Mouse (Mus musculus): ENCODE results near the gene Cxcl17. TPM values are rescaled to one million over a fixed set of nuclear protein-coding genes. Genes with fewer than 3 reads are reported as not detected.

Cxcl17 gene
- total and polyA plus RNA-seq, 2 experiments from 2014 or later, result 0.66 TPM; not detected in 1

DNA sequence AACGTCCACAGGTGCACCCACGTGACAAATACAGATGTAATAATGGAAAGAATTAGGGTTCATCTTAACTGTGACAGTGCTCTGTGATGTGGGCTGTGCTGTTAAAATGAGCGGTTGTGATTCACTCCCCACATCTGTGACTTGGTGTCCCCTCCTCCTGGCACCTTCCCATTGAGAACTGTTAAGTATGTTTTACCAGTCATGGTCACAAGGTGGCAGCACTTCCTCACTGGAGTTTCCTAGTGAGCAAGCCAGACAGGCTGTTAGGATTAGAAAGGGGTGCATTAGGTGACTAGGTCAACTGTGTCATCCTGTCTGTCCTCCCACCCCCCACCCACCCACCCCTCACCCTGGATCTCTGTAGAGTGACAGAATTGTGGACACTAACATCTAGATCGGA lies 11.7 kb upstream of the Cxcl17 start:
- H3K4me3 ChIP-seq (ENCODE audit: low read length), result no peak overlapping the region
- H3K27me3 ChIP-seq (ENCODE audit: insufficient read depth, low read length), result no peaks in the 10 kb centered on the region
- no peak overlapping the region for H3K27ac ChIP-seq
- peak; percentile 64 for ATAC-seq
- WGBS, result 38% methylated on average over 4 of the region's 4 CpGs
- DNase-seq (ENCODE audit: low spot score), result peak; percentile 94
- no peaks in the 10 kb centered on the region for H3K9me3 ChIP-seq (ENCODE audit: low read length)
- no peak overlapping the region for H3K9ac ChIP-seq (replicated peaks; ENCODE audit: low read length)
- no peaks in the 10 kb centered on the region for H3K36me3 ChIP-seq (ENCODE audit: insufficient read depth, low read length)
- no peak overlapping the region for H3K4me2 ChIP-seq (ENCODE audit: low read depth, low read length)
- no peaks in the 10 kb centered on the region for H3K4me1 ChIP-seq (ENCODE audit: insufficient read depth, low read length)
- peak; percentile 88 for TF ChIP-seq CTCF (IDR thresholded peaks at IDR 0.05; ENCODE audit: low read depth)

DNA sequence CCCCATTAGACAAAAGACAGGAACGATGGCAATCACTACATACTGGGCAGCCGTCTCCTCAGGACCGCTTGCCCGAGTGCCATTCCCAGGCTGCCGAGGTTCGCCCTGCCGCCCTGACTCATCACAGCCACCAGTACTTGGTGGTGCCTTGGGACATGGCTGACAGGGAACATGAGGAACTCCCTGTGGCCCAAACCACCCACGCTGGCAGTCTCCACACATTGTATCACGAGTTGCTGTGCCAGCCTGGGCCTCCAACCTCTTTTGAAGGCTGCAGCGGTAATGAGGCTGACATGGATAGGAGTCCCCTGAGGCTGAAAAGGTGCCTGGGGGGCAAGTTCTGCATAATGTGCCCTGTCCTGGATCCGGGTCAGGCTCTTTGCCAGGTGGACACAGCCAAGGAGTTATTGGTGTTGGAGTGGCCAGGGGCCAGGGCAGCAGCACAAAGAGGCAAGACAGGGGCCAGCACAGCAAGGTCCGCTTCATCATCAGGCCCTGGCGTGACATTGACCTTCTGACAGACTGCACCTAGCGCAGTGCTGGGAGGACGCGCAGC lies 9.7 kb upstream of the Cxcl17 start:
- H3K9ac ChIP-seq (replicated peaks; ENCODE audit: low read length), result no peak overlapping the region
- H3K27me3 ChIP-seq (ENCODE audit: insufficient read depth, low read length), result no peaks in the 10 kb centered on the region
- H3K9me3 ChIP-seq (ENCODE audit: low read length), result no peaks in the 10 kb centered on the region
- DNase-seq (ENCODE audit: low spot score), result peak; percentile 10
- ATAC-seq, result no peak
- H3K4me2 ChIP-seq (ENCODE audit: low read depth, low read length), result no peak overlapping the region
- H3K27ac ChIP-seq, result no peak overlapping the region
- no peaks in the 10 kb centered on the region for H3K4me1 ChIP-seq (ENCODE audit: insufficient read depth, low read length)
- no peak for TF ChIP-seq CTCF (IDR thresholded peaks at IDR 0.05; ENCODE audit: low read depth)
- WGBS, result 64% methylated on average over 16 of the region's 16 CpGs
- no peak overlapping the region for H3K4me3 ChIP-seq (ENCODE audit: low read length)
- H3K36me3 ChIP-seq (ENCODE audit: insufficient read depth, low read length), result no peaks in the 10 kb centered on the region

DNA sequence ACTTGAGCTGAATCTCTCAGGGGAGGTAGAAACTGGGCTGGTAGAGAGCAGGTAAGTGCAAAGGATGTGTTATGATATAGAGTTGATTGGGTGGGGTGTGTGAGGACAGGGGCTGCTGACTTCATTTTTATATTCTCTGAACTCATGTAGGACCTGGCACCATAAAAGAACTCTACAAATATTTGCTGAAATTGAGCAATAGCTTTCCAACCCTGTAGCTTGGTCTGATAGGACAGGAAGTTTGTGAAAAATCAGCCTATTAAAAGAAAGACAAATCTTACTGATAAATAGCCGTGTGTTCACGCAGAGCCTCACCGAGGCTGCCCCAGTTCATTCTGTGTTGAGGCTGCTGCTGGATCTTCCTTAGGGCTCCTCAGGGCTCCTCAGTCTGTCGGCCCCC lies 7.3 kb upstream of the Cxcl17 start:
- no peak overlapping the region for H3K9ac ChIP-seq (replicated peaks; ENCODE audit: low read length)
- no peak for TF ChIP-seq CTCF (IDR thresholded peaks at IDR 0.05; ENCODE audit: low read depth)
- no peaks in the 10 kb centered on the region for H3K36me3 ChIP-seq (ENCODE audit: insufficient read depth, low read length)
- no peak overlapping the region for H3K4me3 ChIP-seq (ENCODE audit: low read length)
- WGBS, result 86% methylated on average over 4 of the region's 4 CpGs
- no peak overlapping the region for H3K4me2 ChIP-seq (ENCODE audit: low read depth, low read length)
- H3K27ac ChIP-seq, result no peak overlapping the region
- no peaks in the 10 kb centered on the region for H3K27me3 ChIP-seq (ENCODE audit: insufficient read depth, low read length)
- no peaks in the 10 kb centered on the region for H3K4me1 ChIP-seq (ENCODE audit: insufficient read depth, low read length)
- DNase-seq (ENCODE audit: low spot score) (no peak), ATAC-seq (no peak)
- no peaks in the 10 kb centered on the region for H3K9me3 ChIP-seq (ENCODE audit: low read length)

DNA sequence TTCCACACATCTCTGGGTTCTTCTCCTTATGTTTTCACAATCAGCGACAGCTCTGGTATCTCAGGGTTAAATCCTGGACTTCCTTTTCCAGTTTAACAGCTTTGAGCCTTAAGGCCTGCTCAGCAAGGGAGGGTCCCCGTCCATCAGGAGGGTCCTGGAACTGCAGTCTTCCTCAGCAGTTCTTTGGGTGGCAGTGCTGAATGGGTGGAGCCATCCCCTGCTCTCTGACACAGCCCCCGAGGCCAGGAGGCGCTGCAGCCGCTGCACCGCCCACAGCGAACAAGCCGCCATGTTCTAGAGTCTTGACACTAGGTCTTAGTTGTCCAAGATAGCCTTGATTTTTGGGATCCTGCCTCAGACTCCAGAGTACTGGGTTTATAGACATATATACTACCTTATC lies 6.8 kb upstream of the Cxcl17 start:
- Histone ChIP-seq H3K36me3 (ENCODE audit: insufficient read depth, low read length) (no peaks in the 10 kb centered on the region), H3K27me3 (ENCODE audit: insufficient read depth, low read length) (no peaks in the 10 kb centered on the region), H3K4me2 (ENCODE audit: low read depth, low read length) (no peak overlapping the region), H3K4me1 (ENCODE audit: insufficient read depth, low read length) (no peaks in the 10 kb centered on the region), H3K27ac (no peak overlapping the region), H3K4me3 (ENCODE audit: low read length) (no peak overlapping the region), H3K9ac (replicated peaks; ENCODE audit: low read length) (no peak overlapping the region), H3K9me3 (ENCODE audit: low read length) (no peaks in the 10 kb centered on the region)
- TF ChIP-seq CTCF (IDR thresholded peaks at IDR 0.05; ENCODE audit: low read depth), result no peak
- WGBS, result 87% methylated on average over 8 of the region's 8 CpGs
- no peak for ATAC-seq
- DNase-seq (ENCODE audit: low spot score), result no peak

DNA sequence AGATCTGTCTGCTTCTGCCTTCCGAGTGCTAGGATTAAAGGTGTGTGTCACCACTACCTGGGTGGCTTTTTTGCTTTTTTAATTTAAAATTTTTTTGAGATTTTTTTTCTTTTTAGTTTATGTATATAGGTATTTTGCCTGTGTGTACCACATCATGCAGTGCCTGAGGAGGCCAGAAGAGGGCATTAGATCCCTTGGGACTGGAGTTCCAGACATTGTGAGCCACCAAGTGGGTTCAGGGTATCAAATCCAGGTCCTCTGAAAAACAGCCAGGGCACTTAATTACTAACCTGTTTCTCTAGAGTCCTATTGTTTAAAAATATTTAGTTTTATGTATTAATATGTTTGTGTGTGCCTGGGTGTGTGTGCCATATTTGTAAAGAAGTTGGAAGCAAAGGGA lies 4.9 kb upstream of the Cxcl17 start:
- DNase-seq (ENCODE audit: low spot score), result peak; percentile 33
- no peak overlapping the region for H3K9ac ChIP-seq (replicated peaks; ENCODE audit: low read length)
- H3K27ac ChIP-seq, result no peak overlapping the region
- 79% methylated on average over 1 of the region's 1 CpGs for WGBS
- H3K9me3 ChIP-seq (ENCODE audit: low read length), result no peaks in the 10 kb centered on the region
- ATAC-seq, result no peak
- no peak overlapping the region for H3K4me2 ChIP-seq (ENCODE audit: low read depth, low read length)
- no peaks in the 10 kb centered on the region for H3K36me3 ChIP-seq (ENCODE audit: insufficient read depth, low read length)
- TF ChIP-seq CTCF (IDR thresholded peaks at IDR 0.05; ENCODE audit: low read depth), result peak; percentile 67
- H3K4me3 ChIP-seq (ENCODE audit: low read length), result no peak overlapping the region
- H3K27me3 ChIP-seq (ENCODE audit: insufficient read depth, low read length), result no peaks in the 10 kb centered on the region
- H3K4me1 ChIP-seq (ENCODE audit: insufficient read depth, low read length), result no peaks in the 10 kb centered on the region

DNA sequence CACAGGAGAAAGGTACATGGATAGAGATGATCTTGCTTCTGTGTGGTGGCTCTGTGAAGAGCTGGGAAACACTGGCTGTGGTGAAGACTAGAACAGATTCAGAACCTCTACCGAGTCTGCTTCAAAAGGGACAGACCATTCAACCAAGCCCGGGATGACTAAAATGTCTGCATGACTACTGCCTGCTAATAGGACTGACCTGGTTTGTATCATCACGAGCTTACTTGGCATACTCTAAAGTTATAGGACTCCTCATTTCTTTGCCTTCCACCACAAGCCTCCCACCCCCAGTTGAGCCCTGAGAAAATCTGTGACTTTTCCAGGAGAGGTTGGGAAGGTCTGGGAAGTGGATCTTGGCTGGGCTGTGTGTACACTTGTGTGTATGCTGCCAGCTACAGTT lies 825 bp downstream of the Cxcl17 start:
- no peak for TF ChIP-seq CTCF (IDR thresholded peaks at IDR 0.05; ENCODE audit: low read depth)
- Histone ChIP-seq H3K27me3 (ENCODE audit: insufficient read depth, low read length) (no peaks in the 10 kb centered on the region), H3K27ac (no peak overlapping the region), H3K36me3 (ENCODE audit: insufficient read depth, low read length) (no peaks in the 10 kb centered on the region), H3K4me1 (ENCODE audit: insufficient read depth, low read length) (no peaks in the 10 kb centered on the region), H3K4me3 (ENCODE audit: low read length) (no peak overlapping the region), H3K9ac (replicated peaks; ENCODE audit: low read length) (no peak overlapping the region), H3K4me2 (ENCODE audit: low read depth, low read length) (no peak overlapping the region), H3K9me3 (ENCODE audit: low read length) (no peaks in the 10 kb centered on the region)
- 84% methylated on average over 3 of the region's 3 CpGs for WGBS
- no peak for ATAC-seq
- no peak for DNase-seq (ENCODE audit: low spot score)

DNA sequence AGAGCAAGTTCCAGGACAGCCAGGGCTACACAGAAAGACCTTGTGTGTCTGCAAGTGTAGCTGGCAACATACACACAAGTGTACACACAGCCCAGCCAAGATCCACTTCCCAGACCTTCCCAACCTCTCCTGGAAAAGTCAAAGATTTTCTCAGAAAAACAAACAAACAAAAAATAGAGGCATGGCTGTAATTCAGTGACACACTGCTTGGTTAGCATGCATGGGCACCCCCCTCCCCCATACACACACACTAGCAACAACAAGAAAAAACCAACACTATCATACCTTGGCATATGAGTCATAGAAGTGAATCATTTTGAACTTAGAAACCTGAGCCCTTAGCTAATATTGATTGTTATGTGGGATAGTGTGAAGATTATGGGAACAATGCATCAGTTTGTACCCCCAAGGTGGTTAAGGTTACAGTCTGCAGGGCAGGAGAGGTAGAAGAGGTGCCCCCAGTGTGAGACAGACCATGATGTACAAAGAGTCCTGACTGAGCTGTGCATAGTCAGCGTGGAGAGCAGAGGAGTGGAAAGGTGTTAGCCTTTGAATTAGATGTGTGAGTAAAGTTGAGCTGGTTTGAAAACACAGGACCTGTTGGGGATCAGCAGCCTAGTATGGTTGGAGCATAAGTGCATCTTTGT lies 1.6 kb downstream of the Cxcl17 start:
- H3K9me3 ChIP-seq (ENCODE audit: low read length), result no peaks in the 10 kb centered on the region
- no peak for TF ChIP-seq CTCF (IDR thresholded peaks at IDR 0.05; ENCODE audit: low read depth)
- H3K4me2 ChIP-seq (ENCODE audit: low read depth, low read length), result no peak overlapping the region
- DNase-seq (ENCODE audit: low spot score), result no peak
- no peaks in the 10 kb centered on the region for H3K27me3 ChIP-seq (ENCODE audit: insufficient read depth, low read length)
- no peak for ATAC-seq
- H3K9ac ChIP-seq (replicated peaks; ENCODE audit: low read length), result no peak overlapping the region
- 90% methylated on average over 1 of the region's 1 CpGs for WGBS
- no peak overlapping the region for H3K4me3 ChIP-seq (ENCODE audit: low read length)
- no peak overlapping the region for H3K27ac ChIP-seq
- H3K4me1 ChIP-seq (ENCODE audit: insufficient read depth, low read length), result no peaks in the 10 kb centered on the region
- H3K36me3 ChIP-seq (ENCODE audit: insufficient read depth, low read length), result no peaks in the 10 kb centered on the region

All from hindbrain, postnatal 0 days (tissue).